Mouse (Mus musculus) liver, postnatal 0 days (tissue): ENCODE measurements at regions not wholly inside any gene's neighbourhood (a gene's known extent, or its start where the extent isn't known, plus 50 kb on each side); places are given as distances from the start of the nearest gene placed in this dataset.

Experiments used
- CTCF ChIP-seq: sonication (generic); IDR thresholded peaks from 2 replicates; pipeline ENCODE4 v1.5.1; 2016; ENCODE audit warnings: antibody characterized with exemption, low read depth
- EP300 ChIP-seq: IDR thresholded peaks from 2 replicates; pipeline ENCODE4 v1.6.1; 2016; ENCODE audit warnings: antibody characterized with exemption, low read depth, mild to moderate bottlenecking

DNA sequence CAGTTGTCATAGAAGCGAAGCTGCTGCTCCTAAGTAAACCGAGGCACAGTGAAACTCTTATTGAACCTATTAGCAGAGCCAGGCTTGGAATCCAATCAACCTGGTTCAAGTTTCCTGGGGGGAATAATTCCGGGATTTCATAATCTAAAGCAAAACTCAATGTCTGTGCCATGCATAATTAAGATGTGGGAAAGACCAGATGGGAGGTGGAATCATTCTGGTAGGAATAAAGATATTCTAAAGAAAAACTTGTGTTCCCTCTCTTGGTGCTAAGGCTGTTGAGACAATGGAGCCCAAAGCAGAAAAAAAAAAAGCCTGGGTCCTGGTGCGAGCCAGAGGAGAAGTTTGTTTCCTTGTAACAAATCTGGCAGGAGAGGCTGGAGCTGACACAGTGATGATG is 217.7 kb downstream of the Gpat3 start:
- TF ChIP-seq CTCF (no peak), EP300 (no peak)
